Mouse (Mus musculus) MEL-GATA-1-ER (cell line): ENCODE results near the gene Nav2.

Experiments
- DNase-seq: peaks from one replicate; pipeline ENCODE4 v3.0.0-alpha.2; 2012; ENCODE audit warnings: low read depth; ENCODE audit errors: extremely low read depth

Nav2 gene

DNA sequence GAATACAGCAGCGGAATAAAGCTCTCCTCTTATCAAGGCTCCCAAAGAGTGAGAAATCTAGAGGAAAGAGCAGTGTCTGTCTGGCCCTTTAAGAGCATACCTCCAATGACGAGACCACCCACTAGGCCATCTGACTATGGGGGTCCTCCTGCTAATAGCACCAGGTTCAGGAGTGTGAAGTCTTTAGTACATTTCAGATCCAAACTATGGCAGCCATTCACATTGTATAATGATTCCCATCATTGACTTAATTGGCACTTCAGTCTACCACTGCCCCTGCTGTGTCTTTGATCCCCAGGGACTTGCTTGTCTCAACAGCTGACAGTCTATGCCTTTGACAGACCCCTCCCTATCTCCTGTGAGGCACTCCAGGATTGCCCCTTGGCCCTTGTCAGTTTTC is 479.6 kb downstream of the Nav2 start:
- DNase-seq = no peak

DNA sequence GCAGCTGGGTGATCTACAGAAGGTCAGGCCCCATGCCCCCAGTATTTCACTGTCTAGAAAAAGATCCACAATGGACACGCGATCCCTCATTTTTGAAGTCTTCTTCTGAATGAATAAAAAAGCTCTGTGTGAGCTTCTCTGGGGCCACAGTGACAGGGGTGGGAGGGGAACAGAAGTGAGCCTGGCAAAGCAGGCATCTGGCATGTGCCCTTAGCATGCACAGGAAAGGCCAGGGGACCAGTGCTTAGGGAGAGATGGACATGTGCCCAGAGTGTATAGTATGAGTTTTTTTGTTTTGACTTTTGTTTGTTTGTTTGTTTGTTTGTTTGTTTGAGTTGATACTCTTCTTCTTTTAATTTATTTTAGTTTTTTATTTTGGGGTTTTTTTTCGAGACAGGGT is 481.8 kb downstream of the Nav2 start:
- DNase-seq = no peak

DNA sequence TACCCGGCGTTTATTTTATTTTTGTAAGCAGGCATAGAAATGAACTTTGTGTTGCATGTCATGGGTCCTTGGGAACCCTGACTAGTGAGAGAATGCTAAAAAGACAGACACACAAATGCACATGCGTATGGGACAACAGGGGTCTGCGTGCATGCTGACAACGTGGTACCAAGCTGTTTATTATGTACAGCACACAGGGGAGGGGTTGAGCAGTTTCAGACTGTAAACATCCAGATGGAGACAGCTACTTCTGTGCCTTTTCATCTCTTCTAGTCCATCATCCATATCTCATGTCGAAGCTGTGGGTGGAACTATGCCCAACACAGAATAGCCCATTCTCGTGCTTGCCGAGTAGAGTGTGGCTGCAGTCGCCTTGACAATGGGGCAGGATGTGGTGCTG is 482.3 kb downstream of the Nav2 start:
- no peak for DNase-seq

DNA sequence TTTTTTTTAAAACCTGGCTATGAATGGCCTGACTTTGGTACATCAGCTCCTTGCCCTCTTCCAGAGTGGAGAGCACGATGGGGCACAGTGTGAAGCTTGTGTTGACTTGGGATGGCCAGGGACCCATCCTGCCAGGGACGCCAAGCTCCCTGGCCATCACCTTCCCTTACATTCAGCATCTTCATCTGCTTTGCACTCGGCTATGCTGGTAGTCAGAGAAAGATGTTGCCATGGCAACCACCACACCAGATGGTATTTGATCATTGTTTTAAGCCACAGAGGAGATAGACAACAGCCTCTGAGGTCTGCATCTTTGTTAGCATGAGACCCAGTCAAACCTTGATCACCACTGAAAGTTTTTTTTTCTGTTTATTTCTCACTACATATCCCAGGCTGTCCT is 483.7 kb downstream of the Nav2 start:
- no peak for DNase-seq

DNA sequence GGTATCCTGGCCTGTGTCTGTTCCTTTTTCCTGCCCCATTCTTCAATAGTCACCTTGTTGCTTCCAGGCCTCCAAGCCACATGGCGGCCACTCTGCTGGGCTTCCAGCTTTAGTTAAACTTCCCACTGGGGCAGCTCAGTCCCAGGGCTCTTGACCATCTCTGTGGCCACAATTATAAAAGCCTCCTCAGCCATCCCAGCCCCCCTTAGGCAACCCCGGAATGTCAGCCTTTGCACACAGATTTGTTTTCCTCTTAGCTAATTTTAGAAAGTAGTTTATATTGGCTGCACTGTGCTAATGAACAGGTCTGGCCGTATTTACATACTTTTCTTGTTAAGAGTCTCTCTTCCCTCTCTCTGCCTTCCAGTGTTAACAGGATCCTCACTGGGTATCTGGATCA is 484.3 kb downstream of the Nav2 start:
- DNase-seq = no peak

DNA sequence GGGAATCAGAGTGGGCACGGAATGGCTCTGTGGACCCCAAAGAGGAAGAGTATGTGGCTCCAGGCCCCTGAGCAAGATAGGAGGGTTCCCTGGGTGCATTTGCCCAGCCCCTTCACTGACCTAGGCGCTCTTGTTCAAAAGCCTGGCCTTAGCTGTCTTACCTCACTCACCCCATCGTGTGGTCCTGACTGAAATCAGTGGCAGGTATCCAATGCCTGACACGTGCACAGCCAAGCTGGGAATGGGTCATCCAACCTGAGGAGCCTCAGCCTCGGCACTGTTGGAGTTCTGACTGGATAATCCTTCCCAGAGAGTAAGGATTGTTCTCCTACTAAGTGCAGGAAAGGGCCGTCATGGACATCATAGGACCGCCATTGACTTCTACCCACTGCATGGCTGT is 485.3 kb downstream of the Nav2 start:
- DNase-seq = no peak

DNA sequence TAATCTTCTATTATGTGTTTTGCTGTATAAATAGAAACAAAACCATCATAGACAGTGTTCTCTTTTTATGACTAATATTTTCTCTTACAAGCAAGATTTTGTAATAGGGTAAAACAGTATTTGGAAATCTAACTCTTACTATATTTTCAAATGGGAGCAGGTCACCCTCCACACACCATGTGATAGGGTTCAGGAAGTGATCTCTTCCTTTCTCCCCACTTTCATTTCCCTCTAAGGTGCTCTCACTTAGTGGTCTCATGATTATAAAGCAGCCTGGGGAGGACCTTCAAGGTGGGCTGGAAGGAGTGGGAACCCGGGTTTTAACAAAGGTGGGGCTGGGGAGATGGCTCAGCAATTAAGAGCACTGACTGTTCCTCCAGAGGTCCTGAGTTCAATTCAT is 487.7 kb downstream of the Nav2 start:
- DNase-seq = no peak

DNA sequence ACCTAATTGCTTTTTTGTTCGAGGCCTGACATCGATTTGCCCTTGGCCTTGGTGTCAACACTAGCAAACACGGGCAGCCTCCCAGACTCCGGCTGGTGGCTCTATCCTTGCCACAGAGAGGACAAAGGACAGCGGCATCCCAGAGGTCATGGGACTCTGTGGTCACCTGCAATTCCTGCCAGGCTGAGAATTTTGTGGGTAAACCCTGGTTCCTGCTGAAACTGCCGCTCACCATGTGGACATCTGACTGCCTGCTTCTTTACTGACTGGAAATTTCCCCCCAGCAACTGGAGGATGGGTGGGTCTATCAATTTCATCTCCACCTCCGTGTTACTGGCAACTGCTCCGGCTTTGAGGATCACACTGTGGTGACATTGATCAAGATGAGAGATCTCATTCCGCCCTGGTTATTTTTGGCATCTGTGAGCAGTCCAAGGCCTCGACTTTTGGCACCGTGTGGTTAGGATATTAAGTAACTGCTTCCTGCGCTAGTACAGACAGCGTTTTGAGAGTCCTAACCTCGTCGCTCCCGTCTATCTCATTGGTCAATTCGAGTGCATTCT is 489.0 kb downstream of the Nav2 start:
- DNase-seq = no peak

DNA sequence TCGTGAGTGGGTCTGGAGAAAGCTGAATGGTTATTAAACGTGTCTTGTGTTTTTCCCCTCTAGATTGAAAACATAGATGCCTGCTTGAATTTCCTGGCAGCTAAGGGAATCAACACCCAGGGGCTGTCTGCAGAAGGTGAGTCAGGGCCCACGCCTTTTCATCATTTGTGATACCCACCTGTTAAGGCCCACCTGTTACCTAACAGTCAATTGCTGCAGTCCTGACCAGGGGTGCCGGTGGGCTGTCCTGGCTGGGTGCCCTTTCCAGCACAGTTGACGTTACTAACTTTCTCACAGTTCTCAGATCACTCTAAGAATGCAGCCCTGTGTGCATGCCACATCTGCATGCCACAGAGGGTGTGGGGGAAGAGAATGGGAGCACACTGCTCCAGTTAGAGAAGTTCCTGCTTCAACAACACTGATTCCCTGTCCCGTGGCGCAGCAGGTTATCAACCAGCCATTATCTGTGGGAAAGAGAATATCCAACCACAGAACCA is 489.6 kb downstream of the Nav2 start:
- no peak for DNase-seq

DNA sequence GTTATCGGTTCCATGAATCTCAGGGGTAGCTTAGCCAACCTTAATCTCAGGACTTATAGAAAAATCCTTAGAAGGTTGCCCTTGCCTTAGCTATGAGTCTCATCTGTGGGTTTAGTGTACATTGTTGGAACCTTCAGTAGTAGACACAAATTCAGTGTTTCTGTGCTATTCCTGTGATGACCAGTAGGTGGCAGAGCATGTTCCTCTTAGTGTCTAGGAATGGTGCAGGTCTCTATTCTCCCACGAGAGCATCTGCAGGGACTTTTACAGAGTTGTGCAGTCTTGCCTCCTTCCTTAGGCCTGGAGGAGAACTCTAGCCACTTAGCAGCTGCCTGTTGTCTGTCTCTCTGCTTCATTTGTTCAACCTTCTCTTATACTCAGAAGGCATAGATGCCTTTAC is 490.8 kb downstream of the Nav2 start:
- peak; percentile 41 for DNase-seq

DNA sequence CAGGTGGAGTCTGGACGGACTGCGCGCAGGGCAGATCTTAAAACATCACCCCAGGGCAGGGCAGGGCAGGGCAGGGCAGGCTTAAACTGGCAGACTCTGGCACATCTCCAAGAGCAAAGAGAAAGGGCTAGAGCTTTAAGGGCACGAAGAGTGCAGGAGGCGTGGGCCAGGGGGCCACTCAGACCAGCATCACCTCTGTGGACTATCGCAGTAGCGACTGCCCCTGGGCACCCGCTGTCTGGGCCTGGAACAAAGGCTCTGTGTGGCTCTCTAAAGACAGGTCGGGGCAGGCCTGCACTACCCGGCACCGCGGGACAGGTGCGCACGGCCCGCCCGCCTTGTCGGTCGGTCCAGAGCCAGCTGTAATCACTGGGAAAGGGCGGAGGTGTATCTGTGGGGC is 491.9 kb downstream of the Nav2 start:
- no peak for DNase-seq

DNA sequence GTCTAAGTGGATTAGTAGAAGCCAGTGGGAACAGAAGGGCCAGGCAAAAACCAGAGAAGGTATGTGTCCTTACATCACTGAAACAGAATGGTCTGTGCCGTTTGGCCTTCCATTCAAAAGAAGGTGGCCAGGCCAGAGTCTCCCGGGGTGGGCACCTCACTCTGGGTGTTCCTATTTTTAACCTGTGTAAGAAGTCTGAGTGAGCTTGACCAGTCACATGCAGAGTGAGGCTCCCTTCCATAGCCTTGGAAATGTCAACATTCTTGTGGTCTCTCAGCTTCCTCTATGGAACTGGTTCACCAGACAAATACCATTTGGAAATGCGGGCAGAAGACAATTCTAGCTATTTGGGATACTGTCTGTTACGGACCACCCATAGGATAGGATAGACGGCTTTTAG is 494.0 kb downstream of the Nav2 start:
- no peak for DNase-seq

DNA sequence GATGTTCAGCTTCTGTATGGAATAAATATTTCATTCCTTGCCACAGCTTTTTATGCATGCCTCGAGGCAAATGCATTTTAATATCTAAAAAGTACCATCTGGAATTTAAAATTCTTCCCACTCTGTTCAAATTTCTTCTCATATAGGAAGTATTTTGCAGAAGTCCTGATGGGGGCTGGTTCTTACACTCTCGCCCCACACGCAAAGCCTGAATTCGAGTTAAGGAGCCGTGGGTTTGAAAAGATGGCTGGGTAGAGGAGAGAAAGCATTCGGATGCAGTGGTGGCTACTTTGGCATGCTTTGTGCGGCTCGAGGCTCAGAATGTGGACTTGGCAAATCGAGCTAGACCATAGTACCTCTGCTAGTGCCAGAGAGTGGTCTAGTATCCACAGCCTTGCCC is 499.2 kb downstream of the Nav2 start:
- no peak for DNase-seq

DNA sequence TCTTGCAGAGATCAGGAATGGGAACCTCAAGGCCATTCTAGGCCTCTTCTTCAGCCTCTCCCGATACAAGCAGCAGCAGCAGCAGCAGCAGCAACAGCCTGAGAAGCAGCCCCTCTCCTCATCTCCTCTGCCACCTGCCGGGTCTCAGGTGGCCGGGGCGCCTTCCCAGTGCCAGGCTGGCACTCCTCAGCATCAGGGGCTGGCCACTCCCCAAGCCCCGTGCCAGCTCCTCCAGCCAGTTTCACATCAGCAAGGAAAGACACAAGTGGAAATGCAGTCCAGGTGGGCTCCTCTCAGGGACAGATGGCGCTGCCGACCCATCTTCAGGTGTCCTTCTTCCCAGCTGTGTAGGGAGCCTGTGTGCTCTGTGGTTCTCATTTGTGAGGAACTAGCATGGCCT is 500.1 kb downstream of the Nav2 start:
- DNase-seq = no peak

DNA sequence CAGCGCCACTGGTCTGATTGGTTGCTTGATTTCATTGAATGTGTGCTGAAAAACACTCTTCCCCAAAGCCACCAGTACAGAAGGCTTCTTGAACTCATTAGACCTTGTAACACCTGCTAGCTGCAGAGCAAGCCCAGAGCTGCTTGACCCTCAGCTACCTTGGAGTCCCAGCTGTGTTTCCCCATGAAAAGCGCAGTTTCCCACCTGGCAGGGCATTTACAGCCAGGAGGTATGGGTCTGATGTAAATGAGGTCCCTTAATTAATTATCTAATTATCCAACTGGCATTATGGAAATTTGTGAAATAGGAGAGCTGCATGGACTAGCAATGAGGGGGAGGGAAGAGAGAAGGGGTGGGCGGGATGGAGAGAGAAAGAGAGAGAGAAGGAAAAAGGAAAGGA is 500.7 kb downstream of the Nav2 start:
- no peak for DNase-seq

DNA sequence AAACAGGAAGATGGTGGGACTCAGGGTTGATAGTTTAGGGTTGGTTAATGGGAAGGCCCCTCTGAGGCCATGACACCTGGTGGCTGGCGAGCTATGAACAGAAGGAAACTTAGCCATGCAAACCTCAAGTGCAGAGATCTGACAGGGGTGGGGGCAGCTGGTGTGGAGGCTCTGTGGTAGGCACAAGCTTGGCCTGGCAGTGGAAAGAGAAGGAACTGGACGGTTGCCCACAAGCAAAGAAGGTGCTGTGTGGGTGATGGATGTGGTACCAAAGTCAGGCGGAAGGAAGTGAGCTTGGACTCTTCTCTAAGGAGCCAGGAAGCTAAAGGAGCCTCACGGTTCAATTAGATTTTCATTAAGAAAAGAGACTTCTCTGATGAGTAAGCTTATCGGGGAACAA is 501.7 kb downstream of the Nav2 start:
- DNase-seq = no peak

DNA sequence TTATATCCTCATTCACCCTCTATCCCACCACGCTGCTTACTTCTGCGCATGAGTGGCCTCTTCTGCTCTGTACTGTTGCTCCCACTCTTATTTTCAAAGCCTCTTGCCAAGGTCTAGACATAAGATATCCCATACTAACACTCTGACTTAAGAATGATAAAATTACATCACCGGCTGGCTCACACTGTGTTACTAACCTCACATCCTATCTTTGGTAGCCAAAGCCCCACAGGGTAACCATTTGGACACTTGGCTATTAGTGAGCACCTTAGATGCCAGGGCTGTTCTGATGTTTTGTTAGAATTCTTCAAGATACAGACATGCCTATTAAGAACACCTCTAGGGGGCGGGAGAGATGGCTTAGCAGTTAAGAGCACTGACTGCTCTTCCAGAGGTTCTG is 502.4 kb downstream of the Nav2 start:
- DNase-seq = no peak

DNA sequence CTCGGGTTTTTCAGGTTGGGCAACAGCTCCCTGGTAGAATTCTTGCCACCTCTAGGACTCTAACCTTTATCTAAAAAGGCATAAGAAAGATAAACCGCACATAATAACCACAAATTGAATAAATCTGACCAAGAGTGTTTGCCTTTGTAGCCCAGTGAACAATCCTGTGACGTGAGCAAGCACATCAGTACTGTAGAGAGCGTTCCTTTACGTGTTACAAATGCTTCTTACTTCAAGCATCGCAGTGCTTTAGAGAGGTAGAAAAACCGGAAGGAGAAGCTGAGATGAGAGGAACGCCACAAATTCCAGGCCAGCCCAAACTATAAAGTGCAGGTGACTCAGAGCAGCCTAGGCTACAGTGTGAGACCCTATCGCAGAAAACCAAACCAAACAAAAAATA is 503.3 kb downstream of the Nav2 start:
- DNase-seq = no peak

DNA sequence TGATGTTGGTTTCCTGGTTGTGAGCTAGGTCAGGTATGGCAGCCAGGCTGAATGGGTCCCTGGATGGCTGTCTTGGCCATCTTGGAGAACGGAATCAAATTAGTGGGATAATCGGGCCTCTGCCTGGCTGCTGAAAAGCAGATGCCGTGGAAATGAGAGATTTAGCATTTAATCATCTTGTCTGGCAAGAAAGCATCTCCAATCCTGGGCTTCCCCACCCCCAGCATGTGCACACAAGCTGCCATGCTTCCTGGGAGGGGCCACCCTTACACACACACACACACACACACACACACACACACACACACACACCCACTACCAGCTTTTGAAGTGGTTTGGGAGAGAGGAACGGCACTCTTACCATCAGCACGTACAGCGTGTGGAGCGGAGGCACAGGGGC is 506.6 kb downstream of the Nav2 start:
- no peak for DNase-seq

DNA sequence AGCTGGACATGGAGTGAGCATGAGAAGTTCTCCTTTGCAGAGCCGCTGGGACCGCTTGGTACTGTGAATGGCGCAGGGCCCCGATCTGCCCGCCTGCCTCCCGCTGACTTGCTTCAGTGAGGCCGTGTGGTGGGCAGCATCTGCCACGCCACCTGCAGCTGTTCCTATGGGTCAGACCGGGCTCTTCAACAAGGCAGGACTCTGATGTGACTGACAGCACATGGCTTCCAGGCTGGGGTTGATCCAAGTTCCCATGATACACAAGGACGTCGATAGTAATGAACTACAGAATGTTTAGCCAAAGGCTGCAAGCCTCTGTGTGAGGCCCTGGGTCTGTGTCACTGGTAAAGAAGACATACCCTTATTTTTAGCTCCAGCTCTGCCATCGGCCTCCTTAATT is 507.2 kb downstream of the Nav2 start:
- DNase-seq = no peak

DNA sequence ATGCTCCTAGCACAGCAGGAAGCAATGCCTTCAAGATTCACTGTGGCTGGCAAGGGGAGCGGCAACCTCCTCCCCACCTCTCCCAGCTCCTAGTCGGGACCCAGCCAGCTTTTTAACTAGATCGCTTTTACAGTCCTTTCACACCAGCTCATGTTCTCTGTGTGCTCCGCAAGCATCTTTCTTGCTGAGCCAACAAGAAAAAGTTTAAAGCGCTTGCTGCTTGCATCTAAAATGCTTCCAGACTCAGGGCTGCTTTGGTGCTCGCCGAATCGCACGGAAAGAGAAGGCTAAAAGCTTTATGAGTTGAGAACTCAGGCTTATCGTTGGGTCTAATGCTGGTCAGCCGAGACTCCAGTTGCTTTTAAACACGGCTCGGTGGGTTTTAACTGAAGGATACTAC is 510.3 kb downstream of the Nav2 start:
- no peak for DNase-seq

DNA sequence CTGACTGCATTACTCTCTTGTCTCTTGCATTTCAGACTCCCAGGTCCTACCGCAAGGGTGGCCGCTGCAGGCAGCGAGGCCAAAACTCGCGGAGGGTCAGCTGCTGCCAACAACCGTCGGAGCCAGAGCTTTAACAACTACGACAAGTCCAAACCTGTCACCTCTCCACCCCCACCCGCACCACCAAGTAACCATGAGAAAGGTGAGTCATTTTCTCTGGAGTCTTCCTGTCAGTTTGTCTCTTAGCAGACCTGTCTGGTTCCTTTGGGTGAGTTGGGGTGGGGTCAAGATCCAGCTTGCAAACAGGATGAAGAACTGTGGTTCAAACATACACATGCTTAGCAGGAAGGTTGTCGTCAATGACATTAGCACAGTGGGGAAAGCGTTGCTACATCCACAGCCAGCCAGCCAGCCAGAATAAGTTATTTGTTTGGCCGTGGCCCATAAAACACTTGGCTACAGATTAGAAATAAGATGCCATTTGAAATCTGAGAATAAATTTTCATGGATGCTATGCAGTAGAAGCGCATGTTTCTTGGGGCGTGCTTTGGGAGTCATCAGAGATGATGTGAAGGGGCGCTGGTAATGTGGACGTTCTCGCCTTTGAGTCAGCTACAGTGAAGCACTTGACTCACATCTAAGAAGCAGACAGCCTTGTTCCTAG is 511.8 kb downstream of the Nav2 start:
- no peak for DNase-seq

DNA sequence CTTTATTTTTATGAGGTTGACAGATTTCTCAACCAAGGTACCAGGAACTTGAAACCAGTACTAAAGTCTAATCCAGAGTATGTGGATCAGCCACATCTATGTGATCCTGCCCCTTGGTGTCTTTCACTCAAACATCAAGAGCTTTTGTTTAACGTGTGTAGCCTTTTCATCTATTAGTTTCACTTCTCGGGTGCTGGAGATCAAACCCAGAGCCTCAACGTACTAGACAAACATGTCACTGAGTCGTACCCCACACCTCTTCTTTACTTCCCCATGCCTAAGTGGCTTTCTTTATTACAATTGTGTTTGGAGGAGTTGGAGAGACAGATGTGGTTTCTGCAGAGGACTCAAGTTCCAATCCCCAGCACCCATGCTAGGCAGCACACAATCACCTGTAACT is 512.7 kb downstream of the Nav2 start:
- no peak for DNase-seq

DNA sequence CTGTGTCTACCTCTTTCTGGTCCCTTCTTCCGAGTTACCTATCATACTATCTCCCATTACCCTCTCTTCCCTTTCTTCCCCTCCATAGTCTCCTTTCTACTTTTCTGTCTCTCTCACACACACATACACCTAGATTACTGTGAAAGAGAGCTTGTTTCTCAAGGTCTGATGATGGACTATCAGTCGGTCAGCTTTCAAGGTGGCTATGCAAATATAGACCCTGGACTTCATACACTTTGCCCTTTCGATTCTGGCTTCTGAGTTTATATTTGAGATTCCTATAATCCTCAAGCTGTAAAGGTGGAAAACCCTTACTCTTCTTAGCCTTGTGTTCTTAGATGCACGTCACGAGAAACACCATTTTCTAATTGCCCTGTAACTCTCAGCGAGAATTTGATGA is 515.4 kb downstream of the Nav2 start:
- no peak for DNase-seq
